Mouse (Mus musculus) c-Kit-negative CD71-positive TER-119-positive erythroid progenitor cells, embryonic 14.5 days (primary cell): ENCODE results near the gene Cks1b.

ENCODE experiments used
- DNase-seq: peaks from one replicate; pipeline ENCODE4 v3.0.0-alpha.2; 2013; ENCODE audit warnings: low read depth, low spot score

The Cks1b gene

DNA sequence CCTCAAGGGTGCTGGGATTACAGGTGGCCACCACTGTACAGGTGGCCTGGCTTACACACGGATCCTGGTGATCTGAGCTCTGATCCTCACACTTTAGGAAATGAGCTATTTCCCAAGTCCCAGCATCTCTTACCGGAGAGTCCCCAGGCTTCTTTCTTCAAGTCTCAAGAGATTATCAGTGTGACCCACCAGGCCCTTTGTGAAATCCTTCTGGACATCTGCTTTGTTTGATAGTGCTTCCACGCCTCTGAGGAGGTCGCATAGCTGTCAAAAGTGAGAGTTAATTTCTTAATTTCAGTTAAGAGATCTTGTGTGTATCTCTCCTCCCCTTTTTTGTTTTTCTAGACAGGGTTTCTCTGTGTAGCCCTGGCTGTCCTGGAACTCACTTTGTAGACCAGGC is 7.7 kb upstream of the Cks1b start:
- no peak for DNase-seq

DNA sequence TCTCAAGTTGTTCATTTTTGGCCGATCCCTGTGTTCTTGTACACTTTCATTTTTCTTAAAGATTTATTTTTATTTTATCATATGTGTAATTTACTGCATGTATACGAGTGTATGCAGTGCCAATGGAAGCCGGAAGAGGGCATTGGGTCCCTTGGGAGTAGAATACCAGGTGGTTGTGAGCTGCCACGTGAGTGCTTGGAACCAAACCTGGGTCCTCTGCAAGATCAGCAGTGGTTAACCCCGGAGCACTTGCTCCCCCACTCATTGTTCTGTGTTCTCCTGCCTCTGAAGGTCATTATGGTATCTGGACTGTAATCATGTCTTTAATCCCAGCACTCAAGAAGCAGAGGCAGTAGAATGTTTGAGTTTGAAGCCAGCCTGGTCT is 7.0 kb upstream of the Cks1b start:
- DNase-seq, result no peak

DNA sequence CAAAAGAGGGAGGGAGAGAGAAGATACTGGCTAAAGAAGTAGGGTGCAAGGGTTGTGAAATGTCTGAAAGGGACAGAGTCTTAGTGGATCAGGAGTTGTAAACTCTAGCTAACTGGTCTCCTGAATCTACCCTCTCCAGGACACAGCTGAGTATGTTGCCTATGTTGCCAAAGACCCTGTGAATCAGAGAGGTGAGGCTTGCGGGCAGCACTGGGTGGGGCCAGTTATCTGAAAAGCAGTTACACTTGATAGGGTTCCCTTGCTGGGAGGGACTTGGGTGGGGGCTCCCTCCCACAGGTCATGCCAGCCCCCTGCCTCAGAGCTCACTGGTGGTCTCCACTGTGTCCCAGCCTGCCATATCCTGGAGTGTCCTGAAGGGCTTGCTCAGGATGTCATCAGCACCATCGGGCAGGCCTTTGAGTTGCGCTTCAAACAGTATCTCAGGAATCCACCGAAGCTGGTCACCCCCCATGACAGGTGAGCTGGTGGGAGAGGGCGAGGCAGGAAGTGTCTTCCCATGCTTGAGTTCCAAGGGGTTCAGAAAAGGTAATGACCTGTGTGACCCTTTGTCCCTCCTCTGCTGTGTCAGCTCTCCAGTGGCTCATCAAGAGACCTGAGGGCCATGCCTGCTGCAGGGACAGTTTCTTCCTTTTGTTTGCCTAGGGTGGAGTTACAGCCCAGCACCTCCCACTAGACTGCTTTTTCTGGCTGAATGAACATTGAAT is 6.4 kb upstream of the Cks1b start:
- no peak for DNase-seq

DNA sequence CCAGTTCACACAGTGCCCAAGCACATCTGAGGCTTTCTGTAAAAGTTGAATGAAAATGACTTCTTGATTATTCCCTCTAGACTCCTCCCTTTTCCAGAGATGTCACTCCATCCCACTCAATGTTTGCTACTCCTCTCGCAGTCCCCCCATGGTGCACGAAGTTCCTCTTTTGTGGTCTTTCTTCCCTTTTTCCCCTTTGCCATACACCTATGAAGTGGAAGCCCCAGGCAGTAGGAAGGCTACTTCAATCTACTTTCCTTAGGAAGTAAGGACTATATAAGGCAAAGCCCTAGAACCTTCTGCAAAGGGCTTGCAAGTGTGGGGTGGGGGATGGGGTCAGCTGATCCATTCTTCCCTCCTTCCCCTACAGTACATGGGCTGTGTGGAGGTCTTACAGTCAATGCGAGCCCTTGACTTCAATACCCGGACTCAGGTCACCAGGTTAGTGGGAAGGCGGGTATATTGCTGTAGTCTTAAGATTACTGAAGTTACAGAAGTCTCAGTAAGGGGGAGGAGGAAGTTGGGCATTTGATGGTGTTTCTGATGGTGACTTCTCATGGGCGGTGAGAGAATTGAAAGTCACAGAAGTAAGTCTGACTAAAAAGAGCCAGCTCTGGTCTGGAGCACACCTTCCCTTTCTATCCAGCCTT is 4.5 kb upstream of the Cks1b start:
- DNase-seq, result no peak

DNA sequence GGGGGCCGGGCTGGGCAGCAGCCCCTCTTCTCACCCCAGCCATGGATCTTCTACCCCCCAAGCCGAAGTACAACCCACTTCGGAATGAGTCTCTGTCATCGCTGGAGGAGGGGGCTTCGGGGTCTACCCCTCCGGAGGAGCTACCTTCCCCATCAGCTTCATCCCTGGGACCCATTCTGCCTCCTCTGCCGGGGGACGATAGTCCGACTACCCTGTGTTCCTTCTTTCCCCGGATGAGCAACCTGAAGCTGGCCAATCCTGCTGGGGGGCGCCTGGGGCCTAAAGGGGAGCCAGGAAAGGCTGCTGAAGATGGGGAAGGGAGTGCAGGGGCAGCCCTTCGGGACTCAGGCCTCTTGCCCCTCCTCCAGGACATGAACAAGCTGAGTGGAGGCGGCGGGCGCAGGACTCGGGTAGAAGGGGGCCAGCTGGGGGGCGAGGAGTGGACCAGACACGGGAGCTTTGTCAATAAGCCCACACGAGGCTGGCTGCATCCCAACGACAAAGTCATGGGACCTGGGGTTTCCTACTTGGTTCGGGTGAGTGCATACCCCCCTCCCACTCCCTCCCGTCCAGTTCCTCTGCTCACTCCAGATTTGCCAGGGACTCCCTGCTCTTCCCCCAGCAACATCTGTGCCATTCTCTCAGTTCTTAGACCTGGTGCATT is 3.8 kb upstream of the Cks1b start:
- DNase-seq, result no peak

DNA sequence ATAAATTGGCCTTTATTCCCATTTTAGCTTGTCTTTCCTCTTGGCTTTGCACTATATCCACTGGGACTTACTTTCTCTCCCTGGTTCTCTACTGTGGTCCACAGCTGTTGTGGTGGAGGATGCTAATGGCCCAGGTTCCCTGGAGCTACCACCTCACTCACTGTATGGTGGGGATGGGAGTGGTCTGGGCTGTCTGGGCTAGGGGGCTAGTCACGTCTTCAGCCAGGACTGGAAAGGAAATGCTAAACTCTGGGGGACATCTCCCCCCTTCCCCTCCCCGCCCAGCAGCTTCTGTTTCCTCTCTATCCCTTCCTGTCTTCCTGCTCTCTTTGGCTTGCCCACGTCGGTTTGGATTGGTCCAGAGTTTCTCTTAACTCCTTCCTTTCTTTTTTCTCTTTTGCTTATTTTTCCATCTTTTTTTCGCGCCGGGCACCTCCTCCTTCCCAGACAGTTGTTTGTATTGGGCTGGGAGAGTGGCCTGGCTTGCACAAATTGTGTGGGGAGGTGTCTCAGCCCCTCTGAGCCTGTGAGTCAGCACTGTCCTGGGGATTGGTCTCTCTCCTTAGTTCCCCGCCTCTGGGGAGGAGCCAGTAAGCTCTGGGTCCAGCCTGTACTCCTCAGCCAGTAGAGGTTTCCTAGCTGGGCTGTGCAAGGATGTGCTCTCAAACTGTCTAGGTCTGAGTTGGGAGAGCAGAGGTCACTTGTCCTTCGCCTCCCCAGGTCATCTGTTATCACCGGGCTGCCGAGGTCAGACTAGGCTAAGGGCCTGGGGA is 3.0 kb upstream of the Cks1b start:
- peak; percentile 76 for DNase-seq

DNA sequence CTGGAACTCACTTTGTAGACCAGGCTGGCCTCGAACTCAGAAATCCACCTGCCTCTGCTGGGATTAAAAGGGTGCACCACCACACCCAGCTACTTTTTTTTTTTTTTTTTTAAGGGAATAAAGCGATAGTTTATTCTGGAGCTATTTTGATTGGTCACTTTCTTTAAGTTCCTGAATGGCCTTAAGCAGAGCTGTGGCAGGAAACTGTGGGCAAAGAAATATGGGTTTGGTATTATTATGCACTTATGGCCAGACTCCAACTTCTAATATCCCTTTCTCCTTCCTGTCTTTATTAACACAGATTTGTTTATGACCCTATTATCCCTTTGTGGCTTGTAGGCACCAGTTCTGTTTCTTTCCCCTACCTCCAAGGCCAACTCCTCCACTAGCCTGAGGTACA is 2.2 kb upstream of the Cks1b start:
- DNase-seq, result no peak

DNA sequence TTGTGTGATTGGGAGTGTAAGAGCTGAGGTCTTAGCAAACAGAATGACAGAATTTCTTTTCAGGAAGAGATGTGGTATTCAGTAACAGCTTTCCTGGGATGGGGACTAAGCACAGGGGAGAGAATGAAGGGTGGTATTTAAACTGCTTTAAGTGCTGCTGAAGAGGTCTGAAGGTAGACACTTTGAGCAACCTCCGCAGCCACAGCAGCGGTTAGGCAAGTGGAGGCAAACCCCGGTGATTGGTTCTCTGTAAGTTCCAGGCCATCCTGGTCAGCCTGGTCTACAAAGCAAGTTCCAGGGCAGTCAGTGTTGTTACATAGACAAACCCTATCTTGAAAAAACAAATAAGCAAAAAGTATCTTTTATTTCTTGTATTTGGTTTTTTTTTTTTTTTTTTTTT is 1.8 kb upstream of the Cks1b start:
- no peak for DNase-seq

DNA sequence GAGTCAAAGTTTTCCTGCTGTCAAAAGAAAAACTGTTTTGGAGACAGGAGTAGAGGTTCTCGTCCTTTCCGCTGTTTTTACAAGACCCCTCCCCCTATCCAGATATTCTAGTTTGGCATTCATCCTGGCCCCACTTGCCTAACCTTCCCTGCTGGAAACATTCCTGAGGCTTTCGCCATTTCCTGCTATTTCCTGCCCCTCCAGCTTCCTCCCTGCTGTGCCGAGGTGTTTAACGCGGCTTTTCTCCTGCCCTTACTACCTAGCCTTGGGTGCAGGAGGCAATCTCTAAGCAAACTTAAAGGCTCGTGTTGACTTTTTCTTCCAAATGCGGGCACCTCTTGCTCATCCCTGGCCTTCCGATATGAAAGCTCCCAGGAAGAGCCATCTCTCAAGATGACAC is 1.4 kb upstream of the Cks1b start:
- no peak for DNase-seq

DNA sequence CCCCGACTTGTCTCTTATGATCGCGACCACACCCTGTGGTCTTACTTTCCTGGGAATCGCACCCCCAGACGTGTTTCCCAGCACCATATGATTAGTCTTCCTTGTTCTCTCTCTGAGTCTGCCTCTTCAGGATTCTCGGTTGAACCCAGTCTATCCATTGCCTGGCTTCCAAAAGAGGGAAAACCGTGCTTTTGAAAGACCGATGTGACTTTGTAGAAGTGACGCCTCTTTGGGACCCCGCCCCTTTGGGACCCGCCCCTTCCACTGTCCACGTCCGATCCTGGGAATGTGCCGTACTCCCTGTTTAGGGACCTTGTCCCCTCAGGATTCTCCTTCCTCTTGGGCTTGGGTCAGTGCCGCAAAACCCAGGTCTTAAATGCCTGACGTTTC is 673 bp upstream of the Cks1b start:
- DNase-seq, result no peak

DNA sequence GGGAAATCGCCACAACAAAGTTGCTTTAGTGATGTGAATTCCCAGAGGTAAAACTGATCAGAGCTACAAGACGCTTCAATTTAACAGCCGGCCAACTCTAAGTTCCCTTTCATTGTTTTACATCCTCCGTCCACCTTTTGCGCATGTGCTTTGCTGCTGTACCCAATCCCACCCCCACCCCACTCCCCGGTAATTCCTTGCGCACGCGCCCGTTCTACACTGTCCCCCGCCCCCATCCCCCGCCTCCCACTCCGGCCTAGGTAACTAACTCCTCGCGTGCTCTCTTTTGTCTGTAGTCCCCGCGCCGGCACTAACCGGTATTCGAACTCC is 378 bp downstream of the Cks1b start:
- no peak for DNase-seq

DNA sequence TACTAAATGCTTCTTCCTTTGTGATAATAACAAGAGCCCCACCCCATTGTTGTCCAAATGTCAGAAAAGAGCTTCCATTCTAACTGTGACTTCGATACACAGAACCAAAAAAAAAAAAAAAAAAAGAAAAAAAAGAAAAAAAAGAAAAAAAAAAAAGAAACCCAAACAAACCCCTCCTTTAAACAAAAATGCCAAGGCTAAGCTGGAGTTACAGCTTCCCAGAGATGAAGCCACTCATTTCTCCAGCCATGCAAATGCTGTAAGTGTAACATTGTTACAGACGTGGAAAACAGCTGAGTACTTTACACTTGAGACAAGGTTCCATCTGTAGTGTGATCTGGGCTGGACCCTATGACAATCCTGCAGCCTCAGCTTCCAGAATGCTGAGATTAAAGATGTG is 1.1 kb downstream of the Cks1b start:
- DNase-seq, result no peak

DNA sequence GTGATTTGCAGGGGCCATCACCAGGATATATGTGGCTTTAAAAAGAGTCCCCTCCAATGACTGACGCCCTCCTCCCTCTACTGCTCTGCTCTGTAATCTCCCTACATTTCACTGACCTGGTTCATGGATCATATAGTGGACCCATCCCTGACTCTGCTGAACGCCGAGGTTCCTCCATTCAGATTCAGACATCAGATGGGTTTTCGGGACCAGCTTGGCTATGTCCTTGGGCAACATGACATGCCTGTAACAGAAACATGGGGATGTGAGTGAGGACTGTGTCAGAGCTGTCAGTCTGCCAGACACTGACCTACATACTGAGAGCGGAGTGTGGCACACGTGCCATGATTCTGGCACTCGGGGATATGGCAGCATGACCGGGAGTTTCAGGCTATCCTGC is 2.0 kb downstream of the Cks1b start:
- DNase-seq, result no peak

DNA sequence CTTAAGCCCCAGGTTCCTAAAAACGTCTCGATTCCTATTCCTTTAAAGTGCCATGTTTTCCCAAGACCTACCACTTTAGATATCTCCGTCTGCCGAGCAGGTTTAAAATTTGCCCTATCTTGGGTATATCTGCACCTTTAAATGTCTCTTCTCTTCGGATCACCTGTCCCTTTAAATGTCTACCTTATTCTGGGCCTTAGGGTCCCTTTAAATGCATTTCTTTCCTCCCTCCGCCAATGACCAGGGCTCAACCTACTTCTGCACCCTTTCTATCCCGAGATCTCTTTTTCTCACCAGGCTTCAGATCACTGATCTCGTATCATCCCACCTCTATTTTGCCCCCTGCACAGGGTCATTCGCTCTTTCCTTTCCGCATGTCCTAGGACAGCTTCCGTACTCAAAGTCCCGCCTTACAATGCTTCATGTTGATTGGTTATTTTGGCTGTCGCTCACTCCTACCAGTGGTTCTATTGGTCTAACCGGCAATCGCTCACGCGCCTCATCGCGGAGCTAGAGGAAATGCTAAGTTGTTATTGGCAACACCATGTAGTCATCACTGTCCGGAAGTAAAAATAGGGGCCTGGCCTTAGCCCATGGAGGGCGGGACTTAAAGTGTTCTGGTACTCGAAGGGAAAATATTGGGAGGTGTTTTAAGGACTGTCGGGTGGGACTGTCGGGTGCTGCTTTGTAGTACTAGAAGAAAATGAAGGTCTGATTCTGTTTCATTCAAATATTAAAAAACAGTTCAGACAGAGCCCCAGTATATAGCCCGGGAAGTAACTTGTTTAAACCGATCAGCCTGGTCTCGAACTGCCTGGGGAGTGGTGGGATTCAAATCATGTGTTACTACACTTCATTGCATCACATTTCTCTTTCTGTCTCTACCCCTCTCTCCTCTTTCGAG is 6.4 kb downstream of the Cks1b start, which contains the start of gene Flad1:
Gene Flad1, minus strand, starts transcription at position 381 of the 904 bp plus-strand sequence.
- peak; percentile 100 for DNase-seq

DNA sequence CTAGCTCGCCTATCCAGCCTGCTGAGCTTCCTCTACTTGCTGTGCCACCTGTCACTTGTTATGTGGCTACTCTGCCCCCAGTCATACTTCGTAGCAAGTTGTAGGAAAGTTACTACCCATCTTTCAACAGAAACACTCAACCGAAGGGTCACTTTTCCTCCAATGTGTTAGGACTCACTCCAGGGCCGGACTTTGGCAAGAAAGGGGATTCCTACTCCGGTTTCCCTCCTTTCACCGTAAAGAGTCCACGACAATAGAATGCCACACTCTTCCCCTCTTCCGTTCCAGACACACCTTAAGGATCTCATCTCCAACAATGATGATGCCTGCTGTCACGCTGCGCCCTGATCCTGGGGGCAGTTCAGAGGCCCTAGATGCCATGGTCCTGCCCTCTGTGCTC is 7.3 kb downstream of the Cks1b start:
- DNase-seq, result no peak

DNA sequence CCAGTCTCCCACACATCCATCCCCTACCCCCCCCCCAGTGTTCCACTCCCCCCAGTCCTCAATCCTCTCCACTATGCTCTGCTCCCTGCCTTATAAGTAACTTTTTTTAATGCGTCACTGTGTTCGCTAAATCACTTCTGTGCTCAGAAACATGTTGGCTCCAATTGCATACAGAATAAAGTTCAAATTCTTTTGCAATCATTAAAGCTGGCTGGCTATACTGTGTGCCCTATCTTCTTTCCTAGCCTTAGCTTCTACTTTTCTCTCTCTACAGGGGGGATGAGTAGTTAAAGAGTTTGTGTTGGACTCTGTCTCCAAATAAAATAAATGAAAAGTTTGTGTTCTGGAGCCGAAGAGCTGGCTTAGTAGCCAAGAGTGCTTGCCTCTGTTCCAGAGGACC is 8.5 kb downstream of the Cks1b start:
- no peak for DNase-seq

DNA sequence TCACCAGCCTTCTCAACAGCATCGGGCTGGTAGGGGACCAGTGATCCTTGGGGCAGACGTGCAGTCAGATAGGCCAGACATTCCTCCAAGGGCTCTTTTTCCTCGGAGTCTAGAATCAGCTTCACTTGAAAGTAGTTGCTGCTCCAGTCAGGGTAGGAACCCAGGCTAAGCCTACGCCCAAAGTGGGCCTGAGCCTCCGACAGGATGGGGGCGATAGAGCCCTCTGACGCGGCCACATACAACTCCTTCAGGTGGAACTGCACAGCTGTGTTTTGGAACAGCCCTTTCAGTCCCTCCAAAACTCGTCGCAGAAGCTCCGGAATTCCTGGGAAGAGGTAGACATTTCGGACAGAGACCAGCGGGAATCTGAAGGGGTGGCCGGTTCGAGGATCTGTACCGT is 9.7 kb downstream of the Cks1b start:
- no peak for DNase-seq

DNA sequence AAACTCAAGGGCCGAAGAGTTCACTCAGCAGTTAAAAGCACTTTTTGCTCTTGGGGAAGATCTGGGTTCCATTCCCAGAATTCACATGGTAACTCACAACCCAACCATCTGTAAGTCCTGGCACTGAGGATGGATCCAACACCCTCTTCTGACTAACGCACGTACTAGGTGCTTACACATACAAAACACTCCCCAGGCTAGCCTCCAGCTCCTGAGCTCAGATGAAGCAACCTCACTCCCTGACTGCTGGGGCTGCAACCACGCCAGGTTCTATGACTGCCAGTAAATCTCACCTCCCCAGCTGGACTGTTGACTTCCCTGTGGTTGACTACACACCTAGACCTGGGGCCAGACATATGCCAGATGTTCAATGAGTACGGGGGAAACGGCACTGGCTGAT is 11.3 kb downstream of the Cks1b start:
- no peak for DNase-seq

DNA sequence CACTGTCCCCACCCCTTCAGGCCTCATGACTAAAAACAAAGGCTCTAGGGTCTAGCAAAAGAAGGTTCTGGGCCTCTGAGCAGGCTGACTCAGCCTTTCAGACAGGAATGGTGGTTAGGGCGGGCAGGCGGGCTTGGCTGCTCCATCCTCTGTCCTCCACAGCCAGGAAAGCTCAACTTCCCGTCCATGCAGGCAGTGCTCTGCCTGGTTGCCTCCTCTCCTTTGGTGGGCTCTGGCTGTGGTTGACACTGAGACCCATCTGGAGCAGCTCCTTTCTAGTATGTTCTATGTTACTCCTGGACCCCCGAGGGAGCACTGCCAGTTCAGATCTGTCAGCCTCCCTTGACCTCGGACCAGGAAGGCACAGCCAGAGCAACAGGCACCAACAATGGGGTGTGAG is 15.5 kb downstream of the Cks1b start, which contains the start of gene Lenep:
Gene Lenep, minus strand, starts transcription at position 101 of the 400 bp plus-strand sequence.
- DNase-seq, result no peak

DNA sequence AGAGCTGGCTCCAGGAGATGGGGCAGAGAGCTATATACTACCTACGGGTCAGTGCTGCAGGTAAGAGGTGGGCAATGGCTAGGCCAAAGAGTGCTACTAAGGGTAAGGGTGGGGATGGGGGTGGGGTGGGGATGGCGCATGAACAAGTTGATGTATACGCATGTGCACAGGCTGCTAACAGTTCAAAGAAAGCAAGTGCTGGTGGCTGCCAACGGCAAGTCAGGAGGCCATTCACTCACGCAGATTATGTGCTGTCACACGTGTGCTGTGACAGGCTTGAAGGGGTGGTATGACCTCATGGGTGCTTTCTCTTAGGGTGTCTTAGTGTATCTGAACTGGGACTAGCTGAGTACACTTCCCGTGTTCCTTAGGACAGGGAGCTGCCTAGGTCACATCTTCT is 16.9 kb downstream of the Cks1b start:
- DNase-seq, result no peak

DNA sequence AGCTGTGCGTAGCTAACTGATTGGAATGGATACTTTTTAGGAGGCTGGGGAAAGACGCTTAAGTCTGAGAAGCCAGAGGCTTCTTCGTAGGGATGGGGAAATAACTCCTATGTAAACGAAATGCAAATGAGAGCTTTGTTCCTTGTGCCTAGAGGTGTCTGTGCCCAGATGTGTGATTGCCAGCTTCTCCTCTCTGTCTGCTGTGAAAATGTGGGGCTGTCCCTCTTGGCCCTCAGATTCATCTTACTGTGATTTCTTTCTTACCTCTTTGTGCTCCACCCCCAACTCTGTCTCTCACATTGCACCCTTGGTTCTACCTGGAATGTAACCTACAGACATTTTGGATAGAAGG is 21.6 kb downstream of the Cks1b start:
- no peak for DNase-seq
